Mouse (Mus musculus) testis, adult 2 months (tissue): Measurements from ENCODE around the gene Iqce.

Source experiments
- CTCF ChIP-seq: fragments of 200-500 bp; IDR thresholded peaks from 2 replicates; pipeline ENCODE4 v1.5.1; 2012; ENCODE audit warnings: low read depth, mild to moderate bottlenecking, inconsistent platforms, low read length, moderate library complexity; ENCODE audit not compliant: control insufficient read depth, insufficient read depth, insufficient replicate concordance
- POLR2A ChIP-seq: fragments of 200-500 bp; IDR thresholded peaks from 2 replicates; pipeline ENCODE4 v1.6.1; 2012; ENCODE audit warnings: low read depth, mild to moderate bottlenecking, inconsistent platforms, low read length, moderate library complexity; ENCODE audit not compliant: control insufficient read depth

DNA sequence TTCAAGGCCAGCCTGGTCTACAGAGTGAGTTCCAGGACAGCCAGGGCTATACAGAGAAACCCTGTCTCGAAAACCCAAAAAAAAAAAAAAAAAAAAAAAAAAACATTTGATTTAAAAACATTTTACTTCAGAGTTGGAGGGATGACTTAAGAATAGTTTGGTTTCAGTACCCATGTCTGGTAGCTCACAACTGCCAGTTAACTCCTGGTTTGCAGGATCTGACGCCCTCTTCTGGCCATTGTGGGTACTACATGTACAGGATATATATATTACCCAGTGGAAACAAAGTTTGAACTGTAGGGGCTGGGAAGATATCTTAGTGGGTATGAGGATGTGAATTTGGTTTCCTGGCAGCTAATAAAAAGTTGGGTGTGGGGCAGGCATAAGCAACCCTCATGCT, 48.7 kb upstream of the Iqce start:
- TF ChIP-seq POLR2A: no peak
- TF ChIP-seq CTCF: no peak; the same call in 1 of the 2 replicates
